Mouse (Mus musculus): ENCODE measurements around the gene Ccr7.

DNA sequence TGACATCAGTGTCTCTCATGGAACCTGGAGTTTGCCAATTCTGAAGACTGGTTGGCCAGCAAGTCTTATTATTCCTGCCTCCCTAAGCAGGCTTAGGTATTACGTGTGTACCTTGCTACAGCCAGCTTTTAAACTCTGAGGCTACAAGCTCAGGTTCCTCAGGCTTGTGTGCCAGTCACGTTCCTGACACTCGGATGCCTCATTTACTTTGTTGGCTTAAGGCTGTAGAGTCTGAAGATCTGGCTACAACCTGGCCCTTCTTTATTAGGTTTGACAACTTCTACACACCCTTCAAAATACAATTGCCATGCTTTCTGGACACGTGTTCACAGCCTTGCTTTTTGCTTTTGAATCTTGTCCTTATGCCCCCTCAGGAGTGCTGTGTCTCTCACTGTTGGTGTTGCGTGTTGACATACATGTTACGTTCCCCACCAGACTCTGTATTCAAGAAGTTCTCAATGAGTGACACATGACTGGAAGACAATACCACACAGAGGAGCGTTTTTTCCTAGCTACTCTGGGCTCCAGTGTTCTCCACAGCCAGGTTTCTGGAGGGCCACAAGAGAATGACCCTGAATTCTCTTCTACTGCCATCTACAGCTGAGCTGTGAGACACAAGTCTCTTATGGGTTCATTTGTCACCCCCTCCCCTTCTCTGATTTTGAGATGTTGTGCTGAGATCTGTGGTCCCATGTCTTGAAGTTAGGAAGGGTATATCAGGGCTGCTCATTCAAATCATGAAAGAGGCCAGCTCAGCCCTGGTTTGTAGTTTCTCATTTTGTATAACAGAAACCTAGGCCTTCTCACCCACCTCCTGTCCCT, 2.3 kb downstream of the Ccr7 start:
- TF ChIP-seq MYOG (IDR thresholded peaks at IDR 0.05; ENCODE audit: control insufficient read depth in 1 of 3, insufficient read depth in 1 of 3, insufficient read length in 2 of 3, low read depth in 2 of 3) (no peak), POLR2A (IDR thresholded peaks at IDR 0.05; ENCODE audit: insufficient read length, low read depth) (no peak), USF1 (IDR thresholded peaks at IDR 0.05; ENCODE audit: low read depth) (no peak), MAX (IDR thresholded peaks at IDR 0.05; ENCODE audit: low read depth) (no peak), SRF (IDR thresholded peaks at IDR 0.05; ENCODE audit: control insufficient read depth, insufficient read length, low read depth) (no peak), TCF12 (IDR thresholded peaks at IDR 0.05; ENCODE audit: insufficient read depth, poor library complexity, severe bottlenecking) (no peak)
